Mouse (Mus musculus) embryonic facial prominence, embryonic 10.5 days (tissue): ENCODE measurements around the gene Wt1. TPM values are rescaled to one million over a fixed set of nuclear protein-coding genes. Genes with fewer than 3 reads are reported as not detected.

ENCODE experiments used
- DNase-seq: peaks from one replicate; pipeline ENCODE4 v3.0.0-alpha.2; 2017; ENCODE audit warnings: low spot score
- H3K27ac ChIP-seq: fragments of 300-500 bp; sonication (generic); replicated peaks from 2 replicates; pipeline ENCODE4 v1.5.1; 2016; ENCODE audit warnings: mild to moderate bottlenecking
- H3K27me3 ChIP-seq: fragments of 300-500 bp; sonication (generic); replicated peaks from 2 replicates; pipeline ENCODE4 v1.6.1; 2016; ENCODE audit warnings: low read depth, mild to moderate bottlenecking; ENCODE audit not compliant: poor library complexity, severe bottlenecking
- H3K36me3 ChIP-seq: fragments of 300-500 bp; sonication (generic); replicated peaks from 2 replicates; pipeline ENCODE4 v1.6.1; 2016; ENCODE audit warnings: mild to moderate bottlenecking, moderate library complexity
- H3K4me1 ChIP-seq: fragments of 300-500 bp; sonication (generic); 2 replicates; pipeline ENCODE4 v1.6.1; 2016
- H3K4me3 ChIP-seq: fragments of 300-500 bp; sonication (generic); 2 replicates; pipeline ENCODE4 v1.5.1; 2016; ENCODE audit warnings: mild to moderate bottlenecking, moderate library complexity
- H3K9me3 ChIP-seq: fragments of 300-500 bp; sonication (generic); 2 replicates; pipeline ENCODE4 v1.6.1; 2016; ENCODE audit warnings: mild to moderate bottlenecking
- WGBS: fragments of 180-500 bp; shearing (Covaris S2); methylation state at CpG from one replicate; pipeline ENCODE4 v1.1.7; 2016; 5-methylcytosine and 5-hydroxymethylcytosine counted together
- polyA plus RNA-seq: library from polyadenylated mRNA; unstranded; fragments of >200 nt; fragmentation: Nextera tagmentation; extraction: Ambion mirVana; gene quantifications from 2 replicates; pipeline ENCODE4 v1.2.1, GENCODE M21; 2016

Gene Wt1
- polyA plus RNA-seq, 1 experiment from 2014 or later, result 0.44 TPM

DNA sequence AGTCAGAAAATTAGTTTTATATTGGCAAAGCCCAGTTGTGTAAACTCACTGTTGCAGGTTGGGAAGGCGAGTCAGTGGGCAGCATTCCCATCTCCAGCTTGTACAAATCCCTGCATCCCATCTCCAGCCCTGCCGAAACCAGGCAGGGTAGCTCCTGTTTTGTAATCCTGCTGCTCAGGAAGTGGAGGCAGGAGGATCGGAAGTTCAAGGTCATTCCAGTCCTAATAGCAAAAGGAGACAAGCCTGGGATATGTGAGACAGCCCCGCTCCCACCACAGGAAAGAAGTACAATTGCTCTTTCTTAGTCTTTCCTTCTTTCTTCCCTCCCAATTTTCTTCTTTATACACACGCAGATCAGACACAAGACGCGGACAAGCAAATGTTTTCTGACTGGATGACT lies 25.8 kb upstream of the Wt1 start:
- Histone ChIP-seq H3K27me3 (no peaks in the 10 kb centered on the region), H3K27ac (no peak overlapping the region), H3K4me1 (peaks cover 9% of the 10 kb centered on the region), H3K9me3 (no peaks in the 10 kb centered on the region), H3K4me3 (no peak overlapping the region), H3K36me3 (no peaks in the 10 kb centered on the region)
- 57% methylated on average over 7 of the region's 7 CpGs for WGBS
- DNase-seq, result no peak

- no peaks in the 10 kb centered on the region for H3K4me1 ChIP-seq
- H3K27me3 ChIP-seq, result peaks cover 31% of the 10 kb centered on the region
- WGBS, result 25% methylated on average over 6 of the region's 6 CpGs
- H3K9me3 ChIP-seq, result no peaks in the 10 kb centered on the region
- DNase-seq, result peak; percentile 19
- H3K36me3 ChIP-seq, result no peaks in the 10 kb centered on the region
- no peak overlapping the region for H3K27ac ChIP-seq
- H3K4me3 ChIP-seq, result no peak overlapping the region
Measured at GRCm38 (mm10) chr2:105108703-105109158, 17.6 kb upstream of the Wt1 start.

GRCm38 (mm10) chr2:105114074-105114473 lies 12.3 kb upstream of the Wt1 start:
- Histone ChIP-seq H3K27ac (no peak overlapping the region), H3K9me3 (no peaks in the 10 kb centered on the region), H3K27me3 (peaks cover 82% of the 10 kb centered on the region), H3K4me3 (no peak overlapping the region), H3K36me3 (no peaks in the 10 kb centered on the region), H3K4me1 (no peaks in the 10 kb centered on the region)
- WGBS, result 13% methylated on average over 9 of the region's 9 CpGs
- DNase-seq, result no peak

DNA sequence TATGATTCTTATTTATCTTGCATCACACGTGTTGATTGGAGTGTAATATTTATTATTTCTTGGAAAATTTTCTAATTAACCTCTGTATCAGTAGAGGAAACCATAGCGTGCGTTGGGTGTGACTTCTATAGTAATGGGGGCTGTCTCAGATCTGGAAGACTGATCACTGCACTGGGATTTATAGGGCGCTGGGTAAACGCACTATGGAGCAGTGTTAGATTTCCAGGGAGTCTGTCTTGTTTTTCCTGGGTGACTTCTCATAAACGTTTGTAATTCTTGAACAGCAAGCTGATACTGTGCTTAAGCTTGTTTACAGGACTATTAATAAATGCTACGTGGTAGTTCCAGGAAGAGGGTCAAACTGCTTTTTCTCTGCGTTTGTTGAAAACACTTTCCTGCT lies 8.7 kb upstream of the Wt1 start:
- Histone ChIP-seq H3K9me3 (no peaks in the 10 kb centered on the region), H3K36me3 (no peaks in the 10 kb centered on the region), H3K27ac (no peak overlapping the region), H3K4me3 (no peak overlapping the region), H3K4me1 (peaks cover 4% of the 10 kb centered on the region), H3K27me3 (peaks cover 96% of the 10 kb centered on the region)
- no peak for DNase-seq
- 76% methylated on average over 8 of the region's 8 CpGs for WGBS

GRCm38 (mm10) chr2:105122216-105122615 lies 4.1 kb upstream of the Wt1 start:
- no peaks in the 10 kb centered on the region for H3K9me3 ChIP-seq
- no peaks in the 10 kb centered on the region for H3K36me3 ChIP-seq
- H3K27ac ChIP-seq, result no peak overlapping the region
- peaks cover 99% of the 10 kb centered on the region for H3K27me3 ChIP-seq
- peak; percentile 51 for DNase-seq
- peaks cover 25% of the 10 kb centered on the region for H3K4me1 ChIP-seq
- no peak overlapping the region for H3K4me3 ChIP-seq
- WGBS, result under 1% methylated on average over 8 of the region's 8 CpGs

GRCm38 (mm10) chr2:105122886-105123285 lies 3.4 kb upstream of the Wt1 start:
- Histone ChIP-seq H3K4me1 (peaks cover 29% of the 10 kb centered on the region), H3K27ac (no peak overlapping the region), H3K36me3 (no peaks in the 10 kb centered on the region), H3K27me3 (peaks cover 99% of the 10 kb centered on the region), H3K4me3 (peak overlapping the region; percentile 42), H3K9me3 (no peaks in the 10 kb centered on the region)
- peak; percentile 68 for DNase-seq
- WGBS, result under 1% methylated on average over 27 of the region's 27 CpGs

GRCm38 (mm10) chr2:105123431-105123830 lies 2.9 kb upstream of the Wt1 start:
- DNase-seq, result no peak
- H3K4me1 ChIP-seq, result peaks cover 29% of the 10 kb centered on the region
- no peak overlapping the region for H3K4me3 ChIP-seq
- peaks cover 99% of the 10 kb centered on the region for H3K27me3 ChIP-seq
- no peaks in the 10 kb centered on the region for H3K36me3 ChIP-seq
- WGBS, result 2% methylated on average over 8 of the region's 8 CpGs
- H3K27ac ChIP-seq, result no peak overlapping the region
- H3K9me3 ChIP-seq, result no peaks in the 10 kb centered on the region

DNA sequence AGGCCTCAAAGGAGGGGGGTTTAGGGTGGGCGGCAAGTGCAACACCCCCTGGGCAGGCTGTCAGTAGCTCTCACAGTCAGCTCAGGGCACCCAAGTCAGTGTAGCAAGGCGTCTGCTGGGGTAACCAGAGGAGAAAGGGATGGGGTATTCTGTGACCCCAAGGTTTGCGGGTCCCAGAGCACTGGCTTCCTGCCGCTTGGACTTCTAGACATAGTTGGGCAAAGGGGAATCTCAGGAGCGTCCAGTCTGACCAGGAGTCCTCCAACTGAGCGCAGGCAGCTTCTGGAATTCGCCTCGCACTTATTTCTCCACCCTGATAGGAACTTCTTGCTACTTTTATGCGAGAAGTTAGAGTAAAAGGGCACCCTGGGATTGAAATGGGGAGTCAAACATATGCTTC lies 2.4 kb upstream of the Wt1 start:
- 0% methylated on average over 9 of the region's 9 CpGs for WGBS
- Histone ChIP-seq H3K4me1 (peaks cover 29% of the 10 kb centered on the region), H3K27ac (no peak overlapping the region), H3K27me3 (peaks cover 99% of the 10 kb centered on the region), H3K36me3 (no peaks in the 10 kb centered on the region), H3K4me3 (no peak overlapping the region), H3K9me3 (no peaks in the 10 kb centered on the region)
- peak; percentile 48 for DNase-seq

DNA sequence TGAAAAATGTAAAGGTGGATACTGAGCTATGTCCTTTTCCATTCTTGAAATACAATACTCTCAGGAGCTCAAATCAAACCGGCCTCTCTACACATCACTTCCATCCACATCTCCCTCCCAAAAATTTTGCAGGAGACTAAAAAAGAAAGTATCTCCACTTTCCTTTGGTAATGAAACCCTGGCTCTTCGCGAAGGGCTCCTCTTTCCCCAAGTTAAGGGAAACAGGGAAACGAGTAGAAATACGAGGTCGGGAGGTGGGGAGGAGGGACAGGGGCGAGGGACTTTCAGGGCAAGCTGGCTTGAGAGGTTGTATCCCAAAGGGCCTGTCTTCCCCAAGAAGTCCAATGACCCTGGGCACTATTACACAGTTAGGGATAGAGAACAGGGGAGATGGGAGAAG lies 1.9 kb upstream of the Wt1 start:
- Histone ChIP-seq H3K27ac (no peak overlapping the region), H3K27me3 (peaks cover 99% of the 10 kb centered on the region), H3K4me1 (peaks cover 29% of the 10 kb centered on the region), H3K4me3 (no peak overlapping the region), H3K9me3 (no peaks in the 10 kb centered on the region), H3K36me3 (no peaks in the 10 kb centered on the region)
- WGBS, result 1% methylated on average over 7 of the region's 7 CpGs
- peak; percentile 30 for DNase-seq

GRCm38 (mm10) chr2:105125205-105125604 lies 1.1 kb upstream of the Wt1 start:
- H3K27ac ChIP-seq, result no peak overlapping the region
- no peak overlapping the region for H3K4me3 ChIP-seq
- DNase-seq, result peak; percentile 52
- WGBS, result 1% methylated on average over 8 of the region's 8 CpGs
- H3K4me1 ChIP-seq, result peaks cover 29% of the 10 kb centered on the region
- peaks cover 99% of the 10 kb centered on the region for H3K27me3 ChIP-seq
- no peaks in the 10 kb centered on the region for H3K9me3 ChIP-seq
- H3K36me3 ChIP-seq, result no peaks in the 10 kb centered on the region

- peak; percentile 36 for DNase-seq
- H3K27ac ChIP-seq, result no peak overlapping the region
- H3K4me3 ChIP-seq, result no peak overlapping the region
- WGBS, result 1% methylated on average over 15 of the region's 15 CpGs
- H3K9me3 ChIP-seq, result no peaks in the 10 kb centered on the region
- peaks cover 33% of the 10 kb centered on the region for H3K4me1 ChIP-seq
- H3K36me3 ChIP-seq, result no peaks in the 10 kb centered on the region
- H3K27me3 ChIP-seq, result peaks cover 99% of the 10 kb centered on the region
Measured at GRCm38 (mm10) chr2:105125641-105126040, 688 bp upstream of the Wt1 start.

DNA sequence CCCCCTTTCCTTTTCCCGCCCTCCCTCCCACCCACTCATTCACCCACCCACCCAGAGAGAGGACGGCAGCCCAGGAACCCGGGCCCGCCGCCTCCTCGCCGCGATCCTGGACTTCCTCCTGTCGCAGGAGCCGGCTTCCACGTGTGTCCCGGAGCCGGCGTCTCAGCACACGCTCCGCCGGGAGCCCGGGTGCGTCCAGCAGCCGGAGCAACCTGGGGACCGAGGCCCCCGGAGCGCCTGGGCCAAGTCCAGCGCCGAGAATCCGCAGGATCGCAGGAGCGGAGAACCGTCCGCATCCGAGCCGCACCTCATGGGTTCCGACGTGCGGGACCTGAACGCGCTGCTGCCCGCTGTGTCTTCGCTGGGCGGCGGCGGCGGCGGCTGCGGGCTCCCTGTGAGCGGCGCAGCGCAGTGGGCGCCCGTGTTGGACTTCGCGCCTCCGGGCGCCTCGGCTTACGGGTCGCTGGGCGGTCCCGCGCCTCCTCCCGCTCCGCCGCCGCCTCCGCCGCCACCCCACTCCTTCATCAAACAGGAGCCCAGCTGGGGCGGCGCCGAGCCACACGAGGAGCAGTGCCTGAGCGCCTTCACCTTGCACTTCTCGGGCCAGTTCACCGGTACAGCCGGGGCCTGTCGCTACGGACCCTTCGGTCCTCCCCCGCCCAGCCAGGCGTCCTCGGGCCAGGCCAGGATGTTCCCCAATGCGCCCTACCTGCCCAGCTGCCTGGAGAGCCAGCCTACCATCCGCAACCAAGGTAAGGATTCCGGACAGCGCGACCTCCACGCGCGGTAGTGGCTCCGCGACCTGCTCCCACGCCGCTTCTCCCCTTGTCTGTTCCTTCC lies 582 bp downstream of the Wt1 start:
- Histone ChIP-seq H3K4me1 (peaks cover 36% of the 10 kb centered on the region), H3K9me3 (no peaks in the 10 kb centered on the region)
- DNase-seq, result peak; percentile 73

More for the DNA sequence above, 582 bp downstream of the Wt1 start:
- WGBS, result under 1% methylated on average over 92 of the region's 92 CpGs
- peak overlapping the region; percentile 44 for H3K4me3 ChIP-seq
- H3K27me3 ChIP-seq, result peaks cover 99% of the 10 kb centered on the region
- H3K36me3 ChIP-seq, result no peaks in the 10 kb centered on the region
- no peak overlapping the region for H3K27ac ChIP-seq
